Mouse (Mus musculus) left cerebral cortex, adult 8-10 months (tissue): ENCODE data around the gene Wdr90. TPM values are rescaled to one million over a fixed set of nuclear protein-coding genes. Genes with fewer than 3 reads are reported as not detected.

Source experiments
- DNase-seq, 2 experiments: peaks; one replicate each; pipeline ENCODE4 v3.0.0; 2022; ENCODE audit warnings: low spot score in 2 of 2
- total RNA-seq, 4 experiments: library from RNA; stranded (reverse); gene quantifications; 2 replicates each; pipeline ENCODE4 v1.2.4; 2022

Wdr90 gene
- total RNA-seq, 4 experiments from 2014 or later, result 23.4 to 29.1 (median 24.5) TPM

DNA sequence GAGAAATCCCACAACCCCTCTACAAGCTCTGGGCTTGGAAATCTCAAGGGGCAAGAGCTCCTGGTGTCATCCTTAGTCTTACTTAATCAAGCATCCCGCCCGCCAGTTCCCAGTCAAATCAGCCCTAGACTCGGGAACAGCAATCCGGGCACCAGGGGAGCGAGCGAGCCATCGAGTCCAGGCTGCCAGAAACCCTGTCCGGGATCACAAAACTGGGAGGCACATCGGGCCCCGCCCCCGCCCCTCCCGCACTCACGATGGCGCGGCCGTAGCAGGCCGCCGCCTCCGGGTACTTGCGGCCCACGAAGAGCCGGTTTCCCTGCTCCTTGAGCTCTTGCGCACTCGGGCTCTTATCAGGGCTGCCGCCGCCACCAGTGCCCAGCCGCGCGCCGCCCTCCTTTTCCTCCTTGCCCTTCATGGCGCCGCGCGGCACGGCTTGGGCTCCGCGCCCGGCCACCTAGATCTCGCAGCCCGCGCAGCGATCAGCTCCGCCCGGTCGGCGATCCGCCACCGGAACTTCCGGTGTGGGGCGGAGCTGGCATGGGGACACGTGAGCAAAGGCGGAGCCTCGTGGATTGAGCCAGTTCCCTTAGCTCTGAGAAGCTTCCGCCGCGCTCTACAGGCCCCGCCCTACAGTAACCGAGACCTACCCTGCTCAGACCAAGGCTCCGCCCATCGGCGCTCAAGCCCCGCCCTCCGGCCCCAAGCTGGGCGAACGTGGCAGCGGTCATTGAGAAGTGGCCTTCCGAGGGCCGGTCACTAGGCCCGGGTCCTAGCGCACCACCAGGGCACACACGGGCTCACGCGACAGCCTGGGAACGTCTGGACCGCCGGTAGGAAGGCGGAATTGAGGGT lies 28.6 kb downstream of the Wdr90 start:
- DNase-seq, result peak; percentile 97 to 99

- DNase-seq, result no peak
Observed at GRCm38 (mm10) chr17:25831451-25832281, 29.6 kb downstream of the Wdr90 start.

GRCm38 (mm10) chr17:25830806-25831431 lies 30.4 kb downstream of the Wdr90 start:
- DNase-seq, result no peak

GRCm38 (mm10) chr17:25830200-25830753 lies 31.0 kb downstream of the Wdr90 start:
- DNase-seq, result no peak

DNA sequence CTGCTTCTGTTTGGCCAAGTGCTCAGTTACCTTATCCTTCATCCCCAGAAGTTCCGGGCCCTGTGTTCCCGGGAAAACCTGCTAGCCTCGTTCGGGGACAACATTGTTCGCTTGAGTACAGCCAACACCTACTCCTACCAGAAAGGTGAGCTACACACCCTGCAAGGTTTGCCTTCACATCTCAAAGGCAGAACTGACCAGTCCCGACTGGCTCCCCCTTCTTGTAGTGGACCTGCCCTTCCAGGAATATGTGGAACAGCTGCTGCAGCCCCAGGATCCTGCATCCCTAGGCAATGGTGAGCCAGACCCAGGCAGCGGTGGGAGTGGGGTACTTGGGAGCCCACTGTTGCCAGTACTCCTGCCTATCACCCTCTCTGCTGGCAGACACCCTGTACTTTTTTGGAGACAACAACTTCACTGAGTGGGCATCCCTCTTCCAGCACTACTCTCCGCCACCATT lies 31.7 kb downstream of the Wdr90 start:
- no peak for DNase-seq

DNA sequence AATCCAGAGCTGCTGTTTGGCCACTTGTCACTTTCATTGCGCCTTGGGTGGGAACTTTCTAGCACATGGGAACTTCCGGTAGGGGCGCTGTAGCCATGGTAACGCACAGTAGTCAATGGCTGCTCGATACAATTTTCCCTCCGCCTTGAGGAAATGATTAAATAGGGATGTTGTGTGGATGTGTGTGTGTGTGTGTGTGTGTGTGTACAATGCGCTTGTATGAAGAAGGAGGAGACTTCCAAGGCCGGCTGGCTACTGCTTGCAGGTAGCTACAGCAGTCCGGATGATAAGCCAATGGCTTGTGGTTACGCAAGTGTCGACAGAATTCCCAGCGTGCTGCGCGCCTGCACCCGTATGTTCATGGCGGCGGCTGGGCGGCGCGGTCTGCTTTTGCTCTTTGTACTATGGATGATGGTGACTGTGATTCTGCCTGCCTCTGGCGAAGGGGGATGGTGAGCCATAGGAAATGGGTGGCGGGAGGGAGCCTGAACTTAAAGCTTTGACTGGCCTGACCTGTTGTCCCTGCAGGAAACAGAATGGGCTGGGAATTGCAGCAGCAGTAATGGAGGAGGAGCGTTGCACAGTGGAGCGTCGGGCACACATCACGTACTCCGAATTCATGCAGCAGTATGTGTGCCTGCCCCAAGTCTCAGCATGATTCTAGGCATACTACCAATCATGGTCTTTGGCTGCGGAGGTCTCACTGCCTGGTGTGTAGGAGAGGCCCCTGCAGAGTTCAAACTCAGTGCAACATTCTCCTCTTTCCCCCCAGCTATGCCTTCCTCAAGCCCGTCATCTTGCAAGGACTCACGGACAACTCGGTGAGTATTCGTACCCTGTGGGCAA lies 32.4 kb downstream of the Wdr90 start, which contains the start of gene Jmjd8:
TSS of gene Jmjd8 (plus strand) at position 156 of the 846 bp plus-strand sequence.
- DNase-seq, result peak in 1 of 2 experiments; percentile 81

GRCm38 (mm10) chr17:25828223-25828594 lies 33.1 kb downstream of the Wdr90 start:
- DNase-seq, result no peak

GRCm38 (mm10) chr17:25827546-25828222 lies 33.6 kb downstream of the Wdr90 start:
- DNase-seq, result no peak

GRCm38 (mm10) chr17:25827011-25827410 lies 34.3 kb downstream of the Wdr90 start:
- no peak for DNase-seq

DNA sequence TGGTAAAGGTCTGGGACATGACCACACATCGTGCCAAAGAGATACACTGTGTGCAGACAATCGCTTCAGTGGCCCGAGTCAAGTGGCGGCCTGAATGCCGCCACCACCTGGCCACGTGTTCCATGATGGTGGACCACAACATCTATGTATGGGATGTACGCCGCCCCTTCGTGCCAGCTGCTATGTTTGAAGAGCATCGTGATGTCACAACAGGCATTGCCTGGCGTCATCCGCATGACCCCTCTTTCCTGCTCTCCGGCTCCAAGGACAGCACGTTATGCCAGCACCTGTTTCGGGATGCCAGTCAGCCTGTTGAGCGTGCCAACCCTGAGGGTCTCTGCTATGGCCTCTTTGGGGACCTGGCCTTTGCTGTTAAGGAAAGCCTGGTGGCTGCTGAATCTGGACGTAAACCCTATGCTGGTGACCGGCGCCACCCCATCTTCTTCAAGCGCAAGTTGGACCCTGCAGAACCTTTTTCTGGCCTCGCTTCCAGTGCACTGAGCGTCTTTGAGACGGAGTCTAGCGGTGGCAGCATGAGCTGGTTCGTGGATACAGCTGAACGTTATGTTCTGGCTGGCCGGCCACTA lies 35.2 kb downstream of the Wdr90 start:
- DNase-seq, result no peak

DNA sequence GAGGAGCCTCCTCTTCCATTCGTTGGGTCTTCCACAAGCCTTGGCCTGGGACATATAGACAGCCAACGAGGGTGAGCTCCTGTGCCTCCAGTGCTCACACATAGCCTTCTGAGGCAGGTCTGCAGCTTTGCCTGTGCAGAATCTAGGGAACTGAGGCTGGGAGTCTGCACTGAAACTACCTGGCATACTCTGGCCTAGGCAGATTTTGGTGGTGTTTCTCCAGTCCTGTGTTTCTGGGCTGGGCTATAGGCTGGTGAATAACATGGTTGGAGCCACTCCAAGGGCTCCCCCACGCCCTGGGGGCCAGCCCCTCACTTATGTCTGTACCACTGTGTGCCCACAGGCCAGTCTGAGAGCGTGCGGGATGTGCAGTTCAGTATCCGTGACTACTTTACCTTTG lies 36.0 kb downstream of the Wdr90 start:
- no peak for DNase-seq

- no peak for DNase-seq
Observed at GRCm38 (mm10) chr17:25824362-25825142, 36.7 kb downstream of the Wdr90 start.

GRCm38 (mm10) chr17:25823452-25823851 lies 37.8 kb downstream of the Wdr90 start, which contains the start of gene Wdr24:
TSS of gene Wdr24 (plus strand) at chr17:25823627.
- DNase-seq, result peak in 1 of 2 experiments; percentile 73

DNA sequence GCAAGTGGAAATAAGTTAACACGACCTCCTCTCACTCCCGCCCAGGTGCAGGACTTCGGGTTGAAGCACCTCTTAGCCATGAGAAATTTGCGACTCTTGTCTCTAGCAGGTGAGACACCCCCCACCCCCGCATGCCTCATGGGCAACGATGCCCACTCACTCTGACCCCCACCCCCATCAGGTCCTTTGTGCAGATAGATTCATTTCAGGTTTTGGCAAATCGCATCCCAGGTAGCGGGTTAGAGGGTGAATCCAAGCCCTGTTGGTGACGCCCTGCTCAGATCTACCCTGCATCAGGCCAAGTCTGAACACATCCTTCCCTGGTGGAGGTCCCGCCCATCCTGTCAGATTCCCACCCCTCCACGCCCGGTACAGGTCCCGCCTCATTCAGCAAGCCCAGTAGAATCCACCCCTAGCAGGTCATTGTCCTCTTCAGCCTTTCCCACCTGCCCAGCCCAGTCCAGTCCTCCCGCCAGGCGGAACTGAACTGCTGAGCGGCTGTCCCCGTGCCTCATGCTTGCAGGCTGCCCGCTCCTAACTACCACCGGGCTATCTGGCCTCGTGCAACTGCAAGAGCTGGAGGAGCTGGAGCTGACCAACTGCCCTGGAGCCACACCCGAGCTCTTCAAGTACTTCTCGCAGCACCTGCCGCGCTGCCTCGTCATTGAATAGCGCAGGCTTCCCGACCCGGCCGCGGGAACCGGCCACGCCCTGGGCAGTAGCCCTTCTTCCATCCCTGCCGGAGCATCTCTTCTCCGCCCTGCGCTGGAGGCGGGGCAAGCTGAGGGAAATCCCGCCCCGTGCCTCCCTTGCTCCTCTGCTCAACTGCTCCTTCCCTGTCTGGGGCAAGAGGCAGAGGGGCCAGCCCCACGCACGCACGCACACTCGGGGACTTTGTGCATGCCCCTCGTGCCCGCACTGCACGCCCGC lies 42.2 kb downstream of the Wdr90 start:
- DNase-seq, result no peak

- no peak for DNase-seq
Observed at GRCm38 (mm10) chr17:25817662-25818061, 43.6 kb downstream of the Wdr90 start.

- DNase-seq, result peak; percentile 69 to 89
Observed at GRCm38 (mm10) chr17:25813471-25813870, 47.8 kb downstream of the Wdr90 start.

DNA sequence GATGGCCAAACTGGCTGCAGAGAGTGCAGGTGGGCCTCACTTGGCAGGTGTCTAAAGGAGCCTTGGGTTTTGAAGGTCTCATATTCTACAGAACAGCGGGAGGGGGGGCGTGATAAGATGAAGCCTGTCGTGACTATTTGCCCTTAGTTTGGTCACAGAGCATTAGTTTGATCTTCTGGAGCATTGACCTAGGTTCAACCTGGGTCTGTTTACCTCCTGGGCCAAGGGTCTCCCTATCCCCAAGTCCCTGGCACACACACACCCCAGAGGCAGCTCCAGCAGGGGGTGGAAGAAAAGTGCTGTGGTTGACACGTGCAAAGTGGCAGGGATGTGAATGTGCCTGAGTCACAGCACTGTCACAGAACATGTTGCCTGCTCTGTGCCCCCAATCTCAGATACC lies 50.4 kb downstream of the Wdr90 start:
- no peak for DNase-seq
